Mouse (Mus musculus): ENCODE results near the gene 1700016H13Rik. TPM values are rescaled to one million over a fixed set of nuclear protein-coding genes. Genes with fewer than 3 reads are reported as not detected.

Gene 1700016H13Rik
- polyA plus RNA-seq, 1 experiment from 2014 or later: not detected

Other genes with a start within 250 kb of the 1700016H13Rik start
- gene Ptpn13, start 230.8 kb downstream of the 1700016H13Rik start, polyA plus RNA-seq (2015; fragmentation: Nextera tagmentation; extraction: Ambion mirVana): 29.8 and 30.9 TPM in 2 replicates
- gene Slc10a6, start 26.6 kb downstream of the 1700016H13Rik start, polyA plus RNA-seq (2015; fragmentation: Nextera tagmentation; extraction: Ambion mirVana): 0.19 and 0.32 TPM in 2 replicates
- 12.2 and 12.3 TPM in 2 replicates for gene Aff1, start 36.4 kb upstream of the 1700016H13Rik start, polyA plus RNA-seq (2015; fragmentation: Nextera tagmentation; extraction: Ambion mirVana)

All from kidney, embryonic 15.5 days (tissue).